Mouse (Mus musculus): ENCODE measurements around the gene Irgc1. TPM values are rescaled to one million over a fixed set of nuclear protein-coding genes. Genes with fewer than 3 reads are reported as not detected.

Gene Irgc1
- polyA plus RNA-seq, 1 experiment = not detected

DNA sequence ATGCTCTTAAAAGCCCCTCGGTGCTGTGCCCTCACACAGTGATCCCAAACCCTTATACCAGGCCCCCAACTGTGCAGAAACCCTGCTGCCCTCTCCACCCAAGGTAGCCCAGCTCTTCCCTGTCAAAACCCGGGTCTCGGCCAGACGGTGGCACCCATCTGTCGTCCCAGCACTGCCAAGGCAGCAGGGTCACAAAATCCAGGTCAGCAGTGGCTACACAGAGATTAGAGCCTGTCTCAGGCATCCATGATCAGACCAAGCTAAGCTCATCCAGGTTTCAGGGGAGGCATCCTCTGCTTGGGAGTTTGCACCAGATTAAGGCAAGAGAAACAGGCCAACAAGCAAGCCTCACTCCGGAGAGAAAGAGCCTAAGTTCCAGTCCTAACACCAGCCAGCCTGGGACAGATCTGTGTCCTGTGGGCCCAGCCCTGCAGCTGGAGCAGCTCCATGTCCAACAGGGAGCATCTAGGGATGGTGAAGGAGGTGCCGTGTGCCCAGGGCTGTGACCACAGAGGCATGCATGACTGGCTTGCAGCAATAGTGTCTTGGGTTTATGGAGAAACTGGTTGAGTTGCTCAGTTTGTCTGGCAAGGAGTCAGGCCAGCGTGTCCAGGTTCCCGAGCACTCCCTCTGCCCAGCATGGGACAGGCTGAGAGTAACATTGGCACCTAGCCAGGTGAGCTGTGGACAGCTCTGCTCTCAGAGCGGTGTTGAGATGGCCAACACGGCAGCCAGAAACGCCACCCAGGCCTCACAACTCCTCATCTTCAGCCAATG, 28.0 kb downstream of the Irgc1 start:
- Histone ChIP-seq H3K4me1 (ENCODE audit: control insufficient read depth, insufficient read depth, low read length) (no peaks in the 10 kb centered on the region), H3K27ac (ENCODE audit: insufficient read depth, low read depth, low read length) (no peak overlapping the region), H3K4me3 (ENCODE audit: insufficient read depth, low read length) (no peak overlapping the region)
- TF ChIP-seq CTCF (IDR thresholded peaks at IDR 0.05; ENCODE audit: low read depth, low read length) = no peak
- TF ChIP-seq POLR2A (IDR thresholded peaks at IDR 0.05; ENCODE audit: borderline replicate concordance, low read depth, low read length) = no peak

GRCm38 (mm10) chr7:24423107-24423763, 28.9 kb downstream of the Irgc1 start:
- no peaks in the 10 kb centered on the region for H3K4me1 ChIP-seq (ENCODE audit: control insufficient read depth, insufficient read depth, low read length)
- H3K4me3 ChIP-seq (ENCODE audit: insufficient read depth, low read length) = no peak overlapping the region
- no peak overlapping the region for H3K27ac ChIP-seq (ENCODE audit: insufficient read depth, low read depth, low read length)

GRCm38 (mm10) chr7:24422251-24422650, 29.8 kb downstream of the Irgc1 start:
- Histone ChIP-seq H3K27ac (ENCODE audit: insufficient read depth, low read depth, low read length) (no peak overlapping the region), H3K4me1 (ENCODE audit: control insufficient read depth, insufficient read depth, low read length) (no peaks in the 10 kb centered on the region), H3K4me3 (ENCODE audit: insufficient read depth, low read length) (no peak overlapping the region)
- TF ChIP-seq POLR2A (IDR thresholded peaks at IDR 0.05; ENCODE audit: borderline replicate concordance, low read depth, low read length) (no peak), CTCF (IDR thresholded peaks at IDR 0.05; ENCODE audit: low read depth, low read length) (no peak)

More at GRCm38 (mm10) chr7:24423107-24423763, 28.9 kb downstream of the Irgc1 start:
- TF ChIP-seq CTCF (IDR thresholded peaks at IDR 0.05; ENCODE audit: low read depth, low read length) = no peak
- TF ChIP-seq POLR2A (IDR thresholded peaks at IDR 0.05; ENCODE audit: borderline replicate concordance, low read depth, low read length) = no peak

- no peak overlapping the region for H3K27ac ChIP-seq (ENCODE audit: insufficient read depth, low read depth, low read length)
- H3K4me1 ChIP-seq (ENCODE audit: control insufficient read depth, insufficient read depth, low read length) = no peaks in the 10 kb centered on the region
- TF ChIP-seq CTCF (IDR thresholded peaks at IDR 0.05; ENCODE audit: low read depth, low read length) (no peak), POLR2A (IDR thresholded peaks at IDR 0.05; ENCODE audit: borderline replicate concordance, low read depth, low read length) (no peak)
- no peak overlapping the region for H3K4me3 ChIP-seq (ENCODE audit: insufficient read depth, low read length)
These were observed 30.4 kb downstream of the Irgc1 start for GRCm38 (mm10) chr7:24421648-24422047.

GRCm38 (mm10) chr7:24419579-24419978, 32.5 kb downstream of the Irgc1 start:
- H3K4me3 ChIP-seq (ENCODE audit: insufficient read depth, low read length) = no peak overlapping the region

DNA sequence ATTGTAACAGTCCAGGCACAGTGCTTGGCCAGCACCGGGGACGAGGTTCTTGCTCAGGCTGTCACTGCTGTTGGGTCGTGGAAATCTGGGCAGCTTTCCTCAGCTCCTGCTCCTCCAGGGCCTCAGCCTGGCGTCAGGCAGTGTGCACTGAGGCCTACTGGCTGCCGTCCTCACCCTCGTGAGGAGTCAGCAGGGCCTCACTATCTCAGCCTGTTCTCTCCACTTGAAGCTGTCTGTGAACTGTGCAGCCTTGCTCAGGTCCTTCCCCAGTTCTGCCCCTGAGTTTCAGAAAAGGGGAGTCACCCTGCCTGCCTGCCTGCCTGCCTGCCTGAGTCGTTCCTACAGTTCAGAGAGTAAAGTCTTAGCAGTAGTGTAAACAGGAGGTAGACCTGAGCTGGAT, 36.8 kb downstream of the Irgc1 start:
- TF ChIP-seq POLR2A (IDR thresholded peaks at IDR 0.05; ENCODE audit: borderline replicate concordance, low read depth, low read length) = no peak
- TF ChIP-seq CTCF (IDR thresholded peaks at IDR 0.05; ENCODE audit: low read depth, low read length) = no peak
- H3K4me1 ChIP-seq (ENCODE audit: control insufficient read depth, insufficient read depth, low read length) = no peaks in the 10 kb centered on the region
- no peak overlapping the region for H3K4me3 ChIP-seq (ENCODE audit: insufficient read depth, low read length)
- no peak overlapping the region for H3K27ac ChIP-seq (ENCODE audit: insufficient read depth, low read depth, low read length)

More at GRCm38 (mm10) chr7:24419579-24419978, 32.5 kb downstream of the Irgc1 start:
- Histone ChIP-seq H3K4me1 (ENCODE audit: control insufficient read depth, insufficient read depth, low read length) (no peaks in the 10 kb centered on the region), H3K27ac (ENCODE audit: insufficient read depth, low read depth, low read length) (no peak overlapping the region)
- TF ChIP-seq CTCF (IDR thresholded peaks at IDR 0.05; ENCODE audit: low read depth, low read length) (no peak), POLR2A (IDR thresholded peaks at IDR 0.05; ENCODE audit: borderline replicate concordance, low read depth, low read length) (no peak)

DNA sequence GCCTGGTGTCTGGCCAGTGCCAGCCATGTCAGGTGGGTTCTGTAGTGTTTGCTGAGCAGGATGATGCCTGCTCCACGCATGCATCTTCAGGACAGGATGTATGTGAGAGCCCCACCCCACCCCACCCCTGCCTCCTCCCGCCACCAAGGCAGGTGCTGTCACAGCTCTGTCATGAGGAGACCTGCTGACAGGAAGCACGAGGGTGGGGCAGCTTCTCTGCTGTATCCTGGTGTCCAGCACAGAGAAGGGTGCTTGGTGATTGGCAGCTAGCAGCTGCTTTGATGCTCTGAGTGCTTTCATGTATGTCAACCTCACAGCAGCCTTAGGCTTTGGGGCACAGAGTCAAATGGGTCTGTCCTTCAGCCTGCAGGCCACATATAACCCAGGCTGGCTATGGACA, 38.5 kb downstream of the Irgc1 start:
- no peak for TF ChIP-seq CTCF (IDR thresholded peaks at IDR 0.05; ENCODE audit: low read depth, low read length)
- no peak overlapping the region for H3K4me3 ChIP-seq (ENCODE audit: insufficient read depth, low read length)
- H3K27ac ChIP-seq (ENCODE audit: insufficient read depth, low read depth, low read length) = no peak overlapping the region
- no peaks in the 10 kb centered on the region for H3K4me1 ChIP-seq (ENCODE audit: control insufficient read depth, insufficient read depth, low read length)

GRCm38 (mm10) chr7:24410831-24411230, 41.3 kb downstream of the Irgc1 start:
- no peak overlapping the region for H3K27ac ChIP-seq (ENCODE audit: insufficient read depth, low read depth, low read length)
- no peak for TF ChIP-seq CTCF (IDR thresholded peaks at IDR 0.05; ENCODE audit: low read depth, low read length)
- no peak for TF ChIP-seq POLR2A (IDR thresholded peaks at IDR 0.05; ENCODE audit: borderline replicate concordance, low read depth, low read length)
- H3K4me1 ChIP-seq (ENCODE audit: control insufficient read depth, insufficient read depth, low read length) = no peaks in the 10 kb centered on the region
- H3K4me3 ChIP-seq (ENCODE audit: insufficient read depth, low read length) = no peak overlapping the region

GRCm38 (mm10) chr7:24410123-24410522, 42.0 kb downstream of the Irgc1 start:
- no peak for TF ChIP-seq POLR2A (IDR thresholded peaks at IDR 0.05; ENCODE audit: borderline replicate concordance, low read depth, low read length)
- TF ChIP-seq CTCF (IDR thresholded peaks at IDR 0.05; ENCODE audit: low read depth, low read length) = no peak
- Histone ChIP-seq H3K4me1 (ENCODE audit: control insufficient read depth, insufficient read depth, low read length) (no peaks in the 10 kb centered on the region), H3K27ac (ENCODE audit: insufficient read depth, low read depth, low read length) (no peak overlapping the region), H3K4me3 (ENCODE audit: insufficient read depth, low read length) (no peak overlapping the region)

- no peaks in the 10 kb centered on the region for H3K4me1 ChIP-seq (ENCODE audit: control insufficient read depth, insufficient read depth, low read length)
- no peak overlapping the region for H3K27ac ChIP-seq (ENCODE audit: insufficient read depth, low read depth, low read length)
- no peak for TF ChIP-seq CTCF (IDR thresholded peaks at IDR 0.05; ENCODE audit: low read depth, low read length)
- no peak for TF ChIP-seq POLR2A (IDR thresholded peaks at IDR 0.05; ENCODE audit: borderline replicate concordance, low read depth, low read length)
- no peak overlapping the region for H3K4me3 ChIP-seq (ENCODE audit: insufficient read depth, low read length)
These were observed 43.9 kb downstream of the Irgc1 start for GRCm38 (mm10) chr7:24408186-24408585.

Data from bone marrow macrophage, adult 2 months (primary cell).